Mouse (Mus musculus): ENCODE results near the gene Baiap2l1.

Gene Baiap2l1

GRCm38 (mm10) chr5:144283551-144284031 lies 74.3 kb downstream of the Baiap2l1 start:
- DNase-seq: no peak

GRCm38 (mm10) chr5:144282470-144283260 lies 75.2 kb downstream of the Baiap2l1 start:
- DNase-seq: no peak

DNA sequence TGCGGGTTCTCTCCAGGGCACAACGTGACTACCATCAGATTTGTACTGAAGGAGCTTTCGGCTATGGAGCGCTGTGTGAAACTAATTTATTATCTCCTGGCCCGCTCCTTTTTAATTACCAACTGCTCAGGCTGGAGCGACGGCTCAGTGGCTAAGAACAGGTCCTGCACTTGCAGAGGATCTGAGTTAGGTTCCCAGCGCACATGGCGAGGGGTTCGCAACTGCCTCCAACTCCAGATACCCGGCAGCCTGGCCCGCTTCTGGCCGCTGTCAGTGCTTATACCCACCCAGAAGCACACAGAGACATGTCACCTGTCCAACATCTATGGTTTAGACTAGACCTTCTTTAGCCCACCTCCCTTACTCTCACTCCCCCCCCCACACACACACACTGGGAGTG lies 78.0 kb downstream of the Baiap2l1 start:
- DNase-seq: no peak

DNA sequence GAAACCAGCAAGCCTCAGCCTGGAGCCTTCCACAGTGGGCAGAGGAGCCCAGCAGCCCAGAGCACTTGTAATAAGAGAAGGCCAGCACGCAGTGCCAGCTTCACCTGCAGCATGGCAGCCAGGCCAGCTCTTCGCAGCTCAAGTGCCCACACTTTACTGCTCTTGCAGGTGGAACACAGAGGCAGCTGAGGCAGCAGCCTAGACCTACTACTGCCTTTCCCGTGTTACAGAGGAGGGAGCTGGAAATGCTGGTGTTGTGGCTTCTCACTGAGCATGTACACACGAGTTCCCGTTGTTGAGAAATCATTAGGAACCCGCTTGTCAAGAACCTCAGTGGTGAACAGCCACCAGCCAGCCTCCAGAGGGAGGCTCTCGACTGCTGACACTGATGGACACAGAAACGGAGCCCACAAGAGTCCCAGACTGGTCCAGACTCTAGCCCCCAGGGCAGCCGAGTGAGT lies 78.8 kb downstream of the Baiap2l1 start:
- DNase-seq: no peak

DNA sequence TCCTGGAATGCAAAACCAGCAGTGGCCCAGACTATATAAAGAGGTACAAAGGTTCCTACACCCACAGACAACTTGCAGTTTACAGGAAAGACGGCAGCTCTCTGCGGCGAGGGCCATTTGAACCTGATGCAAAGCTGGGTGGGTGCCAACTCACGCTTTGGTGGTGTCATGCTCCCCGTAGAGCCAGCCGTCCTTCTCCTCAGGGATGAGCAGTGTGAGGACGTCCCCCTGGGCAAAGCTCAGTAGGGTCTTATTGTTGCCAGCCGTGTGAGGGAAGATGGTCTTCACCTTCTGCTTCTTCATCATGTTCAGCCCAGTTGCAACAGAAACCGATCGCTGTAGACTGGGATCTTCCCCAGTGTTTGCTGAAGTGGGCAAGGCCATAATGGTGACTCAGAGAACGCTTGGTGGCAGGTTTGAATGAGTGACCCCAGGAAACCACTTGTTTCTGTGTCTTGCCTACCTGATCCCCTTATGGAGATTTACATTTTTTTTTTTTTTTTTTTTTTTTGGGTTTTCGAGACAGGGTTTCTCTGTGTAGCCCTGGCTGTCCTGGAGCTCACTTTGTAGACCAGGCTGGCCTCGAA lies 79.4 kb downstream of the Baiap2l1 start:
- DNase-seq: no peak

DNA sequence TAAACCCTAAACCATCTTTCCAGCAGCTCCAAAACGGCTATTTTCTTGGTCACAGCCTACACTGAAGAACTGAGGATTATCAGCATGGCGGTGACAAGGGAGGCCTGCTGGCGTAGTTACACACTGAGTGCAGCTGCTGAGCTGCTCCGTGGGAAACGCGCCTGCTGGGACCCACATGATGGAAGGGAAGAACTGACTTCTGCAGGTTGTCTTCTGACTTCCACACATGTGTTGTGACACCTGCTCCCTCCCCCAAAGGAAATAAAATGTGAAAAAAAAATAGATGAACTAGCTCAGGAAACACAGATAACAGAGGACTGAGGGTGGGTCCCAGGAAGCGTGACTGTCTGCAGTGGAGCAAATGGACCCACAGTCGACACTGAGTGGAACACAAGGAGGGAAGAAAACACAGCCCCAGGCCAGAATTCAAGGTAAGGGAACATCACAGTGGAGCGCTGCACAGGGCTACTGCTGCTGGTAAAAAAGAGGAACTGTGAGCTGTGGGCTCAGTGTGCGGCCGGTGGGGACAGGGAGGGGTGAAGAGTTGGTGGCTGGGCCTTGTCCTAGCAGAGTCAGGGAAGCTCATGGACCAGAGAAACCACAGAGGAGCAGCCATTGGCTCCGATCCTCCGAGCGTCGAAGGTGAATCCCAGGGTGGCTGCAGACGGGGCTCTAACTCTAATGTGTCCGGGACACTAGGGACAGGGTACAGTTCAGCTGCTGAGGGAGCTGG lies 80.8 kb downstream of the Baiap2l1 start:
- no peak for DNase-seq

- no peak for DNase-seq
Measured at GRCm38 (mm10) chr5:144274904-144275303, 83.0 kb downstream of the Baiap2l1 start.

DNA sequence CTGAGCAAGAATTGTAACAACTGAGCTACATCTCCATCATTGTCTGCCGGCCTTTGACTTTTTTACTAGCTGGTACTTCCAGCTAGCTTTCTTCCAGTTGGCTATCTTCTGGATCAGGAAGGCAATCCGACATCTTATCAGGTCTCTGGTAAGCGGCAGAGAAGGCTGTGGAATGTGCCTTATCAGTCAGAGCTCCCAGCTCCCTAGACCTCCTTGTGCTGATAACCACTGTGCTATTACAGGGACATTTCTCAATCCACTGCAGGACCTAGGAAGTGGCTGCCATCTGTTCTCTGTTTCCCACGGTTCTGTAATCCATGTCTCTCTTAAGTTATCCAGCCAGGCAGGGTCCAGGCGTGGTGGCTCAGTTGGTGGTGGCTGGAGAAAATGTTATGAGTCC lies 86.1 kb downstream of the Baiap2l1 start:
- no peak for DNase-seq

GRCm38 (mm10) chr5:144271118-144271517 lies 86.8 kb downstream of the Baiap2l1 start:
- DNase-seq: no peak

- DNase-seq: no peak
Measured at GRCm38 (mm10) chr5:144270420-144270819, 87.5 kb downstream of the Baiap2l1 start.

DNA sequence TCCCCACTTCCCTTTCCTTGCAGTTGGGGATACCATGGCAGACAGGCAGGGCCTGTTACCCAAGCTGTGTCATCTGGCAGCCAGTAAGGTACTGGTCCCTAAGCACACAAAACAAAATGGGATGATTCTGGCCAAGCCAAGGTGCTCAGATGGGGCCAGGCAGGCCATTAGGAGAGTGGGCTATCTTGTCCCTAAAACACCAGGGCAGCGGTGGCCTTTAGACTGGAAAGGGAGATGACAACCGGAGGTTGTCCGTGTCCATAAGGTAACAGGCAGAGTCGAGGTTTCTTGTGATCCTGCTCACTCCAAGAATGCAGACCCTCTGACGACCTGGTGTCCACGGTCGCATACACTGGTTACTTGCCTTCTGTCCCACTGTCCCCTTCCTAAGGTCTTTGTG lies 88.0 kb downstream of the Baiap2l1 start:
- DNase-seq: no peak

DNA sequence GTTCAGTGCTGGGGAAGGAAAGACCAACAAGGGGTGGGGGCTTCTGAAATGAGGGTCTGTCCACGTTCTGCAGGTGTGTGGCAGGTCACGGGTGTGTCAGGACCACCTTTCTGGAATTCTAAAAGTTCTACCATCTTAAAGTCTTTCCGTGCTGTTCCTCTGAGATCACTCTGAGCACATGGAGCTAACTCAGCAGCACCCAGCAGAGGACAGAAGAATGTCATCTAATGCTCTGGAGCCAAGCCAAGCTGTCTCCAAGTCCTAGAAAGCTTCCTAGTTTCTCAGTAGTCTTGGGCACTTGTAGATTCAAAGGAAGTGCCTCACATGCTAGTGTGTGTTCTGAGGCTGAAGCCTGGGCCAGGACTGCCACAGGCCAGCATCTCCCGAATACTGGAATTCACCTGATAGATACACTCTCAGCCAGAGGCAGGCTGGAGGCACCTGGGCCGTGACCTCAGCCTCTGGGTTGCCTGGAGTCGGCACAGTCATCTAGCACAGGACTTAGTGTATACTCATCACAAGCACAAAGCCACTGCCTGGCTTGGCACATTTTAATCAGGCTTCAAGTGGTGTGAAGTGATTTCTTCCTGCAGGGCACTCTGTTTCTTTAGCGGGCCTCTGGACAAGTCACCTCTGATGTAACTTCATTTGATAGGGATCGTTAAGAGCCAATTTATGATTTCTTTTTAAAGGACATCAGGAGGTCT lies 90.2 kb downstream of the Baiap2l1 start:
- DNase-seq: no peak

DNA sequence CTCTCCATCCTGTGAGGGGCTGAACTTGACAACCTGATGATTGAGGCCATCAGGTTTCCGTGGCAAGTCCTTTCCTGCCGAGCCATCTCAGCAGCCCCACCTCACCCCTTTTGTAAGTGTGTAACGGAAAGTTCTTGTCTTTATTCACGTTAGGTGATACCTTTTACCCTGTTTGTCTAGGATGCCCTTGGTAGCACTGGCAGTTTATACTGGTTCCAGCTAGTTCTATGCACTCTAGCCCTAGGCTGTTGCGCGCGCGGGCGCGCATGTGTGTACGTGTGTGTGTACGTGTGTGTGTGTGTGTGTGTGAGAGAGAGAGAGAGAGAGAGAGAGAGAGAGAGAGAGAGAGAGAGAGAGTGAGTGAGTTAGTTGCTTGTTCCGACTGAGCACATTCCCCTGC lies 94.4 kb downstream of the Baiap2l1 start:
- DNase-seq: no peak

DNA sequence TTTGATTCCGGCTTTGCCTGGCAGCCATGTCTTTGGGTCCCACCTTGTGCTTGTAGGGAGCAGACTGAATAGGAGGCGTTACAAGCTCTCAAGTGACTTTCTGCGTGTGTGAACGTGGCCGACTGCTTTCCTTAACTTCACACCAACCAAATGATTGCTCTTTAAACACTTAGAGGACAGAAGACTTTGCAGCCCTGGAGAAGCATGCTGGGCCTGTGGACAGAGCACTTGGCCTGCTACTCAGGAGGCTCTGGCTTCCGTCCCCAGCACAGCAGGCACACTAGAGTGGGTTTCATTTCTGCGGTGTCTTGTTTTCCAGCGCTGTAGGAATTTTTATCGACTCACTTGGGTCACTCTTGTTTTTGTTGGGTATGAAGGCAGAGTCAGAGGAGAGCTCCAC lies 94.8 kb downstream of the Baiap2l1 start:
- no peak for DNase-seq

- no peak for DNase-seq
Measured at GRCm38 (mm10) chr5:144261829-144262228, 96.1 kb downstream of the Baiap2l1 start.

DNA sequence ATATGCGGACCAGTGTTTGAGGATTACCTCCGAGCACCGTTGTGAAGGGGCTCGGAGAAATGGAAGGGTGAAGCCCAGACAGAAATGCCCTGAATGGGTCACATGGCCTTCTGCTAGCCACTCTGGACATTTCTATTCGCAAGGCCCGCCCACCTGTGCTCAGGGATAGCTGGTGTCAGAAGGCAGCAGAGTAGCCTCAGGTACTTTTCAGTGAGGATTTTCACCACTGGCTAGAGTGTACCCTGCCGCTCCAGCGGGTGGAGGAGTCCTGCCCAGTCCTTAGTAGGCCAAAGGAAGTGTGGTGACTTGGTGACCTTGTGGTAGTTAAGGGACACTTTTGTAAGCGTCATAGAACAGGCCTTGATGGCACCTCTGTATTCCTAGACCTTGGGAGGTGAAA lies 96.6 kb downstream of the Baiap2l1 start:
- DNase-seq: no peak

- DNase-seq: no peak
Measured at GRCm38 (mm10) chr5:144260464-144260863, 97.4 kb downstream of the Baiap2l1 start.

DNA sequence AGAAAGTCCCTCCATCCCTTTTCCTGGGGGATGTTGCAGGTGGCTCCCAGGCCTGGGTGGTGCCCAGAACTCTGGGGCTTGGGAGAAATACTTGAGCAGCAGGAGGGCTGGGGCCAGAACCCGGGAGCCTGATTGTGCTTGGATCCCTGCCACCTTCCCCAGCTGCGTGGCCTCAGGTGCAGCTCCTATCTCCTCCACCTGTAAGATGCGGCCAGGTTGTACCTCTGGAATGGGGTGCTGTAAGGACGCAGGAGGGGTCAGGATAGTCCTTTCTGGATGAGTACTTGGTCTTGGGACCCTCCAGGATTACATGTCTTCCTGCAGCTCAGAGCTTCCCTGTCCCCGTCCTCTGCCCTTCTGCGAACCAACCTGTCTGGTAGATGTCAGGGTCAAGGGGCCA lies 98.7 kb downstream of the Baiap2l1 start:
- DNase-seq: no peak

DNA sequence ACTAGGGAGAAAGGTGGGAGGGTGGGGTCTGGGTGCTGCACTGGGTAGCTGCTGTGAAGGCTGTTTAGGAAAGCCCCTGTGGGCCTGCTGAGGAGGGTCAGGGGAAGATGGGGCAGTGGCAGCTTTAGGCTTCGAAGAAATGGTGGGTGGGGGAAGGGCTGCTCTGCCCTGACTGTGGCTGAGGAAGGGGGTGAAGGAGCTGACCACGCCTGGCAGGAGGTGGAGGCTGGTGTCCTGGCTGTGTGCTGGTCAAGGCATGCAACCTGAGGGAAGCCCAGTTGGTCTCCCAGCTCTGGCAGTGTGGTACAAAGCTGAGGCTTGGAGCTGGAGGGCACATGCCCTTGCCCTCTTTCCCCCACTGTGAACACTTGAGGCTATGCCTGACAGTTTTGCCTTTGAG lies 99.2 kb downstream of the Baiap2l1 start:
- DNase-seq: no peak

GRCm38 (mm10) chr5:144258131-144258611 lies 99.7 kb downstream of the Baiap2l1 start:
- peak; percentile 44 for DNase-seq

DNA sequence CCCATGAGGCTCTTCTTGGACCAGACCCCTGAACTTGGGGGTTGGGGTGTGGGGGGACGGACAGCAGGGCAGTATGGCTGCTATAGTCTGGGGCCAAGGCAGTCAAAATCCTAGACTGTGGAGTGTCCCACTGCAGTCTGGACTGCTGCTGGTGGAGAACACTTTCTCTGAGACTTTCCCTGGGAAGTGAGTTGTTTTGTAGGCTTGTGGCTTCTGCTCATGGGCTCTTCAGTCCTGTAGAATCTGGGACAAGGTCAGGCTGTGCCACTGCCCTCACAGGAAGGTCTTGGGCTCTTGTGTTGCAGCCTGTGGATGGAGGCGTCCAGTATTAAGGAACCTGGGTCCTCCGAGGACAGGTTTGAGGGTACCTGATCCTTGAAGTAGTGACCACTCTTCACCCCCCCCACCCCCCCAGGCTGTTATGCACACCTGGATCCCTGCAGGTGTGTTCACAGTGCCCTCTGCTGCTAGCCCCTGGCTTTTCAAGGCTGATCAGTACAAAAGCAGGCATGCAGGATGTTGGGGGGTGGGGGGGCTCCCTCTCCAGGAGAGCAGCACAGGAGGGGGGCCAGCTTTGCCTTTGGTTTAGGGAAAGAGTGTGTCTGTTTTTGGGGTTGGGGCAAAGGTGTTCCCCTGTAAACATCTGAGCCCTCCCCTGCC lies 100.3 kb downstream of the Baiap2l1 start:
- no peak for DNase-seq

DNA sequence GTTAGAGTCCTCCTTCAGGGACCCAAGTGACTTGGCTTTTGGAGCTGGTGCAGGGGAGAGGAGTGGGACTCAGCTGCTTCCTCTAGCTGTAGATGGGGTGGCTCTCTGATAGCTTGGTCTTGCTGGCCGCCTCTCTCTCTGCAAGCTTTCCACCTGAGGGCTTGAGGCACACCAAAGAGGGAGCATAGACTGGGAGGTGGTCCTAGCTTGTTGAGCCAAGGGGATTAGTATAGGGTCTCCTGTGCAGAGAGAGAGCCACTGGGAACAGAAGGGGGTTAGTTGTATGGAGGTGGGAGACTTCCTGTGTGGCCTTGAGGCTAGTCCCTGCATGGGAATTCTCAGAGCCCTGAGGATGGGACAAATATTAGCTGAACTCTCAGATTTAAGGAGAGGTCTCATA lies 101.0 kb downstream of the Baiap2l1 start:
- DNase-seq: no peak

- DNase-seq: no peak
Measured at GRCm38 (mm10) chr5:144256541-144256870, 101.4 kb downstream of the Baiap2l1 start.
